Comparison of ENCODE assay signal across 8 mouse cellular contexts in genomic region chr4:118179467-118180300, GRCm38 (mm10). TPM values are rescaled to one million over a fixed set of nuclear protein-coding genes. Genes with fewer than 3 reads are reported as not detected.
DNase-seq lines count a peak whose midpoint lies in the region; ATAC-seq lines count a peak whose summit lies in the region.

Gene Kdm4a (minus strand): TSS chr4:118180043.

- no peaks in the 10 kb centered on the region for H3K9me3 ChIP-seq in hindbrain, embryonic 11.5 days (ENCODE audit: control insufficient read depth, low read length)

- under 1% methylated on average over 37 of the region's 38 CpGs for WGBS in hindbrain, embryonic 11.5 days

- peak within 1 kb of the TSS; percentile 62 for H3K4me2 ChIP-seq in hindbrain, embryonic 11.5 days (replicated peaks; ENCODE audit: low read depth, low read length)

- peak; percentile 100 for ATAC-seq in hindbrain, embryonic 11.5 days (ENCODE audit: low FRiP score)

- peaks cover 17% of the 10 kb centered on the region; the same call in 1 of the 2 replicates for H3K36me3 ChIP-seq in hindbrain, embryonic 11.5 days (ENCODE audit: control insufficient read depth, insufficient read depth, low read length)

- peaks cover 3% of the 10 kb centered on the region; the same call in 1 of the 2 replicates for H3K4me1 ChIP-seq in hindbrain, embryonic 11.5 days (replicated peaks; ENCODE audit: control insufficient read depth, insufficient read depth, low read length)

- H3K27ac ChIP-seq in hindbrain, embryonic 11.5 days (ENCODE audit: low read depth, low read length): peak within 1 kb of the TSS; percentile 91

- peak within 1 kb of the TSS; percentile 75 for H3K4me3 ChIP-seq in hindbrain, embryonic 11.5 days (ENCODE audit: low read depth, low read length)

- H3K27me3 ChIP-seq in hindbrain, embryonic 11.5 days (ENCODE audit: control insufficient read depth, insufficient read depth, low read length): no peaks in the 10 kb centered on the region

- H3K9ac ChIP-seq in hindbrain, embryonic 11.5 days (ENCODE audit: low read depth, low read length): peak within 1 kb of the TSS; percentile 89

- DNase-seq in Muller cell, postnatal 12 days (ENCODE audit: inconsistent ontology term): peak; percentile 99
- peak; percentile 96 for DNase-seq in cerebellum, adult 9-11 months
- DNase-seq in frontal cortex, adult 2 months (ENCODE audit: extremely low spot score in 1 of 2, low spot score in 1 of 2): peak; percentile 95 to 96
- DNase-seq in hindbrain, embryonic 11.5 days (ENCODE audit: low spot score): peak; percentile 92
- peak; percentile 84 to 91 for DNase-seq in layer of hippocampus, postnatal 10 days (ENCODE audit: low spot score in 2 of 2)
- DNase-seq in lung, postnatal 10 days: peak; percentile 96
- DNase-seq in ovary, postnatal 36 days (ENCODE audit: low spot score): peak; percentile 90
- DNase-seq in thymus, postnatal 25 days: peak; percentile 90

RNA-seq across cellular contexts. Expression of gene Kdm4a, which starts in this region (rescaled TPM):
- polyA plus RNA-seq in frontal cortex, adult 2 months (2012; rRNA removed): 42.5 and 50.0 TPM in 2 replicates
- 58.1 and 67.5 TPM in 2 replicates for polyA plus RNA-seq in hindbrain, embryonic 11.5 days (2014; fragmentation: Nextera tagmentation; extraction: Ambion mirVana)
- total RNA-seq in layer of hippocampus, postnatal 10 days (2021): 10 to 100 TPM; 56.5 to 66.7 TPM

Comparison
In these comparisons a context has a peak if more than half of its experiments do, and no peak if none do; other contexts are left out.
1. Peak in every context shown above with its lines: DNase-seq, ATAC-seq, H3K4me3 ChIP-seq and H3K27ac ChIP-seq.